Mouse (Mus musculus) bone marrow macrophage, adult 2 months (primary cell): ENCODE measurements at regions not wholly inside any gene's neighbourhood (a gene's known extent, or its start where the extent isn't known, plus 50 kb on each side); places are given as distances from the start of the nearest gene placed in this dataset.

ENCODE experiments used
- CTCF ChIP-seq: IDR thresholded peaks from 2 replicates; pipeline ENCODE4 v1.5.1; 2012; ENCODE audit warnings: low read depth, mild to moderate bottlenecking, low read length, moderate library complexity
- POLR2A ChIP-seq: IDR thresholded peaks from 2 replicates; pipeline ENCODE4 v1.6.1; 2012; ENCODE audit warnings: mild to moderate bottlenecking, low read depth, low read length, borderline replicate concordance

- TF ChIP-seq CTCF: no peak
- TF ChIP-seq POLR2A: no peak
Observed at GRCm38 (mm10) chr7:145087790-145088189, 120.1 kb downstream of the 1810010D01Rik start.
